Mouse (Mus musculus) cerebellum, adult 9-11 months (tissue): ENCODE results near the gene BC005537.
"Not testable (repeated sequence)": the region's sequence is repeated elsewhere in the genome, so short reads cannot be mapped to it uniquely, and the experiment has no call there.

ENCODE experiments used
- DNase-seq: peaks from one replicate; pipeline ENCODE4 v3.0.0; 2022

Gene BC005537

DNA sequence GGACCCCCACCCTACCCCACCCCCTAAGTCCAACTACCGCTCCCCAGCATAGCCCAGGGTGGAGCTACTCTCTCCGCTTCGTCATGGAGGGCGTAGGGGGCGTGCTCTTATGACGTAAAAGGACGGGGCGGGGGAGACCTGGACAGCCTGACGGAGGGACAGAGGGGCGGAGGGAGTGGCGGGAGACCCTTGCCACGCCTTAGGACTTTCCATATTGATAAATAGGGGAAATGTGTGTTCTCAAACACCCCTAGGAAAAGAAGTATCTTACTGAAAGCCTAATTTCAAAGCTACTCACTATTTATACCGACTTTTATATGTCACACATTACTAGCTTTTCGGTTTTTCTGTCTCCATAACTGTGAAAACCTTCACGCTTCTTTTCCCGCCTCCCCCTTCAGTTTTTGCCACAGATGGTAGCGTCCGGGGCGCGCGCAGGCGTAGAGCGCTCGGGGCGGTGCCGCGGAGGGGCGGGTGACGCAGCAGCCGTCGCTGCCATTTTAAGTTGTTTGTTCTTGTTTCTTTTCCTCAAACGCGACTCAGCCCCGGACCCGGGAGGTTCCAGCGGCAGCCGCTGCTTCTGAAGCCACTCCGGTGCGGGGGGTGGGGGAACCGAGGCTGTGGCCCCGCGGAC lies 666 bp upstream of the BC005537 start:
- DNase-seq = peak; percentile 98

DNA sequence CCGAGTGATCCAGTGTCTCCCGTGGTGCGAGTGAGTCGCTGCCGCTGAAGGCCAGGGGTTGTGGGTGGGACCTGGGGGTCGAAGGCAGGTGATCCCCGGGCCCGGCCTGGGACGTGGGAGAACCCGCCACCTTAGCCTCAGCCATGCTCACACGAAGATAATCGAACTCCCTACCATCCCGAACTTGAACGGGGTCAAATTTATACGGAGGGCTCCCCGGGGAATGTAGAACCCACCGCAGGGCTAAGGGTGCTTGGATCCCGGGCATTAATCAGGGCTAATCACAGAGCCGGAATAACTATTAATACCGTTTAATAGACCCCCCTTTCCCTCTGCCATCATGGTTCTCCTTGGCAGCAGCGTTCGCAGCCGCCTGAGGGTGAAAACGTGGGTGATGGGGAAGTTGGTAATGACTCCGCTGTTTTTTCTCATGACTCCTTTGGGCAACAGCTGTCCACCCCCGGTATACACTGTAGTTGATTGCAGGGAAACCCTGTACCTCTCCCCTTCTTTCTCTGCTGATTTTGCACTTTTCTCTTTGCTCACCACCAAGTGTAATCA lies 754 bp downstream of the BC005537 start:
- DNase-seq = peak; percentile 56

DNA sequence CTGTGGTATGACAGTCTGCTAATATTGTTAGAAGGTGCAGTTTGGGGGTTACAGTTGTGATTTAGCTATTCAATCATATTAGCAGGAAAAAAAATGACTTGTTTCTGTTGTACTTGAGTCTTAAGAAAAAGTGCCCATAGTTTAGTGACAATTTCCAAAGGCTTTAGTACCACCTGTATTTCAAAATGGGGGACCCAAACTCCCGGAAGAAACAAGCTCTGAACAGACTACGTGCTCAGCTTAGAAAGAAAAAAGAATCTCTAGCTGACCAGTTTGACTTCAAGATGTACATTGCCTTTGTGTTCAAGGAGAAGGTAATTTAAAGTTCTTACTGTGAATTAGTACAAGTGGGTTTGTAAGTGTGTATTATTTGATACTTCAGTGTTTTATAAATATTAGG lies 1.7 kb downstream of the BC005537 start:
- no peak for DNase-seq

DNA sequence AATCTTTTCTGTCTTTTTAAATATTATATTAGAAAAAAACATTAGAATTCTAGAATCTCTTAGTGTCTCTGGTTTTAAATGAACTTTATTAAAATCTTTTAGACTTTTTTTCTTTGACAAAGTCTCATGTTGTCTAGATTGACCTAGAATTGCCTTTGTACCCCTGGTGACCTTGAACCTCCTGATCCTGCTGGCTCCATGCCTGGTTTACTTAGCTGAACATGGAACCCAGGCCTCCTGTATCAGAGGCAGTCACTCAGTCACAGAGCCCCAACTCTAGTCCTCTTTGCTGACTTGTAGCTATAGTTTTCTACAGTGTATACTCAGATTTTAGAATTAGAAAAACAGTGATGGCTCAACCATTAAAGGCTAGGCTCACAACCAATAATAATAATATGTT lies 4.6 kb downstream of the BC005537 start:
- DNase-seq = no peak

DNA sequence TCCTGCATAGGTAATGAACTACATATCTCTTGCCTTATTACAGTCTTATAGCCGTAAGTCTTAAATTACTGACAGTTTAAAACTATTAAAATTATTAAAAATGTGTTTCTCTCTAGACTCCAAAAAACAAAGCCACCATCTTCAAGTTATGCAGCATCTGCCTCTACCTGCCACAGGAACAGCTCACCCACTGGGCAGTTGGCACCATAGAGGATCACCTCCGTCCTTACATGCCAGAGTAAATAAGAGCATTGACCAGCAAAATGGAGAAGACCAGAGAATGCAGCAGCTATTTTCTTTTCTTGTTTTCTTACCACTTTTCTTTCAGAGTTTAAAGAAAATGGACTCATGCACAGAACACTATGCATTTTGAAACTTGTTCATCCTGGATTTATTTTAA lies 11.1 kb downstream of the BC005537 start:
- peak; percentile 25 for DNase-seq

DNA sequence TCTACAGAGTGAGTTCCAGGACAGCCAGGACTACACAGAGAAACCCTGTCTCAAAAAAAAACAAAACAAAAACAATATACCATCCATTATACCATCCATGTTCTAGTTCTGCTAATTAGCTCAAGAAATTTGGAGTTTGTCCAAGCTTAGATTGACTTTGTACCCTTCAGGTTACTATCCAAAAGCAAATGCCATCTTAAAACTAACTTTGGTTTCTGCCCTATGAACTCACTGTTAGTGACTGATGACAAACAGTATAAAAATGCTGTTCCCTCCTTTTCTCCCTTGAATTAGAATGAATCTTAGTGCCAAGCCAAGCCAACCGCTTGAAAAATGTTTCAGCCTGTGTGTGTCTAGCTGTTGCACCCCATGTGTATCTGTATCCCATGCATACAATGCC lies 13.2 kb downstream of the BC005537 start:
- DNase-seq = no peak

DNA sequence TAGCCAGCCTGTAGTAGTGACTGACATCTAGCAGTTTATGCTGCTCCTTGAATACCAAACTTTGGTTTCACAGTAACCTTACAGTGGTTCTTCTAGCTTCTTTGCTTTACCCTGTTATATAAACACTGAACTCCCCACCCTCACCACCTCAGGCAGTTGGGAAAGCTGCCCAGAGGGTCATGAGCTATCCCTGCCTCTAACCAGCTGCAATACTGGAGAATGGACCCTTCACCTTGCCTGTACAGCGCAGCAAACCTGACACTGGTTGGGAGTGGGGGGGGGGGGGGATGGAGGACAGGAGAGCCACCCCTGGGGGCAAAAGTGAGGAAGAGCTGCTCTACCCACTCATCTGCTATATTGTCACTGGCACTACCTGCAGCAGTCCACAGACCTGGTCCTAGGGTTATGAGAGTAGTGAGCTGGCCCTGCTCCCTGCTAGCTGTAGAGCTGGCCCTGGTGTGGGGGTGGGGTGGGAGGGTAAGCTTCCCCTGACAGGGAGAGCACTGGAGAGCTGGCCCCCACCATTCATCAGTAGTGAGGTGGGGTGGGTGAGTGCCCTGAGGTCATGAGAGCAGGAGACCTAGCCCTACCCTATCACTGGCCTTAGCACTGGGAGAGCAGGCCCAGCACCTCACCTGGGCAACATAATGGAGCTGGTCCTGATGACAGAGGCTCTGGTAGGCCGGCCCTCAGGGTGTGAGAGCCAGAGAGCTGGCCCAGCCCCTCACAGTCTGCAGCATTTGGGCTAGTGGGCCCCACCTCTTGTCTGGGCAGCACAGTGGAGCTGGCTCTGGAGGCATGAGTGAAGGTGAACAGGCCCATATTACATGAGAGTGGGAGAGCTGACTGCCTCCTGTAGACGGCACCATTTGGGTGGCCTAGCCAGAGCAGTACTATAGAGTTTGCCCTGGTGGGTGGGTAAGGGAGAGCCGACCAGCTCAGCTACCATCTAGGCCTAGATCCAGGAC lies 15.0 kb downstream of the BC005537 start:
- DNase-seq = peak; percentile 23

DNA sequence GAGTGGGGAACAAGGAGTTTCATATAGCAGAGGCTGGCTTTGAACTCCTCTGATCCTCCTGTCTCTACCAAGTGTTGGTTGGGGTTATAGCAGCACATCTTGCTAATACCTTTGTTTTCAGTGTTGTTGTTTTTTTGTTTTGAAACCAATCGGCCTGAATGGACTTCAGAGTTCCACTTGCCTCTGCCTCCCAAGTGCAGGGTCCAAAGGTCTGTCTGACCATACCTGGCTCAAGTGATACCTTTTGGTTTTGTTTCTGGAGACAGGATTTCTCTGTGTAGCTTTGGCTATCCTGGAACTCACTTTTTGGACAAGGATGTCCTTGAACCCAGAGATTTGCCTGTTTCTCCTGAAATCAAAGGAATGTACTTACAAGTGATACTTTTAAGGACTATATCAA lies 18.5 kb downstream of the BC005537 start:
- DNase-seq = no peak

DNA sequence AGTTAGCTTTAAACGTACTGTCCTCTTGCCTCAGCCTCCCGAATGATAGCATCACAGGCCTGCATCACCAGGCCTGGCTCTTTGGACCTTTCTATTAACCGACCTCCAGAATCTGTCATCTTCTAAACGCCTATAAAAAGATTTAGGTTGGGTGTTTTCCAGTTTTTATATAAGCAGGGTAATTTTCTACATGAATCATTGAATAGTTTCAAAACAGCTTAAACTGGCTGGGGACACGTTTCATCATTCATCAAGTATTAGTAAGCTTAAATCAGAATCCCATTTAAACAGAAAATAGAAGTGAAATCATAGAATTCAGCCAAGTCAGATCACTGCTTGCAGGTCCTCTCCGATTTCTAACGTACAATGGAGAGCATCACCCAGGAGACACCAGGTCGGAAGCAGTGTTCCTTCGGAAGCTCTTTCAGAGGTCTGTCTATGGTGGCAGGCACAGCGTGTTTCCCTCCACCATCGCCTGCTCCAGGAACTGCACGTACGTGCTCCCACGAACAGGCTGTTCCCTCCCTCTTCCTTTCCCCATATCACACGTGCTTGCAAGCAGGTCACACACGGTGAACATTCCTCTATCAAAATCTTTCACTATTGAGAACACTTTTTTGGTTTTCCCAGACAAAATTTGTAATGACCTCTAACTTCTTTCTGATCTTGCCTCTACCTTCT lies 21.3 kb downstream of the BC005537 start:
- no peak for DNase-seq

DNA sequence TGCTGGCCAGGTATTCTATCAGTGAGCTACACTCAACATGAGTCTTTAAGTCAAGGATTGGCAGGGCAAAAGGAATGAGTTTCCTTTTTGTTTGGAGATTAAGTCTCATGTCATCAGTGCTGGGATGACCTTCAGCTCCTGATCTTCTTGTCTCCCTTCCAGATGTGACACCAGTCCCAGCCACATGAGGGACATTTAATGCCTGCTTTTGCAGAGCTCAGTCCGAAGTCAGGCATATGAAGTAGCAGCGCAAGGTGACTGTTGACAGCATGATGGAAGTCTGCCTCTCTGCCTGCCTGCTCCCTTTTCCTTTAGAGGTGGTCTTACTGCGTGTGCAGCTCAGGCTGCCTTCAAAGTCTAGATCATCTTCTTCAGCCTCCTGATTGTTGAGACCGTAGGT lies 23.2 kb downstream of the BC005537 start:
- no peak for DNase-seq

DNA sequence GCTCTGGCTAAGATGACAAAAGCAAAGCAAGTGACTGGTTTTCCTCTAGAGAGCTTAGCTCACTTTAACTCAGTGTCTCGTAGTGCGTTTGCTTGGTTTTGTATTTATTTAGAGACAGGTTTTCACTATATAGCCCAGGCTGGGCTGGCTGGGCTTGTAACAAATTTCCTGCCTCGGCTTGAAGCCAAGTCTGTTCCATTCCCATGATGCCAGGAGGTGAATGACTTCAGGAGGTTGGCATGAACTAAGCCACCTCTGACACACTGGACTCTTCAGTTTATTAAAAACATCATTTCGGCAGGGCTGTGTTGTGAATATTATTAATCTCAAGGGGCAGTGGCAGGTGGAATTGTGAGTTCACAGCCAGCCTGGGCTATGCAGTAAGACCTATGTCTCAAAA lies 24.1 kb downstream of the BC005537 start:
- peak; percentile 46 for DNase-seq

DNA sequence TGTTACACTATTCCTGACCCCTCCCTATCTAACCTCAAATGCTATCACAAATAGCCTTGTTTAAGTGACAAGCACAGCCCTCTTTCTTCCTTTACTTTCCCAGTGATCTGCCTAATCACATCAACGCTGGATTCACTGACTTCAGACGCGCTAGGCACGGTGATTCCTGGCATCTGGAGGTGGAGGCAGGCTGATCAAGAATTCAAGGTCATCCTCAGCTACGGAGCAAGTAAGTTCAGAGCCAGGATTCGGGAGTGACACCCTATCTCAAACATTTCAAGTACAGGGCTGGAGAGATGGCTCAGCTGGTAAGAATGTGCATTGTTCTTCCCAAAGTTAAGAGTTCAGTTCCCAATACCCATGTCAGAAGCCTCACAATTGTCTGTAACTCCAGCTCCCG lies 24.7 kb downstream of the BC005537 start:
- no peak for DNase-seq

DNA sequence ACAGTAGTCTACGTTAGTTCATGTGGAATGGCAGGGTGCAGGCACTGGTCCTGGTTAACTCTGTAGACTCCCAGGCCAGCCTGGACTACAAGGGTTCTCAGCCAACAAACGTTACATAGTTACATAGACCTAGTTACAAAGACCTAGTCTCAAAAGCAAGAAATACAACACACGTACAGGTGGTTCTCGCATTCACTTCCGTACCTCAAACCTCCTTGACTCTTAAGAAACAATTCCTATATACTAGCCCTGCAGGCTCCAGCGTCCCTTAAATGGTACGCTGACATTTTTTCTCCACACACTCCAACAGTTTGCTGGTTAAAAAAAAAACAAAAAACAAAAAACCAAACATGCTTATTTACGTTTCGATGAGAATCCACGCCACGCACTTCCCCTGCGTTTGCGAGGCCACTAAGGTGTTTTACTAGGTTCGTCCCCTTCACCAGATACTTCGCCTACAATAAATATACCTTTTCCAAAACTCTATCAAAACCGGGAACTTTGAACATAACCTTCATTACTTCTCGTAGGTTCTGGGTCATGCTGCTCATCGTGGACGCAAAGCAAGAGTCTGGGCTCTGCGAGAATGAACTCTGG lies 29.4 kb downstream of the BC005537 start:
- peak; percentile 24 for DNase-seq

DNA sequence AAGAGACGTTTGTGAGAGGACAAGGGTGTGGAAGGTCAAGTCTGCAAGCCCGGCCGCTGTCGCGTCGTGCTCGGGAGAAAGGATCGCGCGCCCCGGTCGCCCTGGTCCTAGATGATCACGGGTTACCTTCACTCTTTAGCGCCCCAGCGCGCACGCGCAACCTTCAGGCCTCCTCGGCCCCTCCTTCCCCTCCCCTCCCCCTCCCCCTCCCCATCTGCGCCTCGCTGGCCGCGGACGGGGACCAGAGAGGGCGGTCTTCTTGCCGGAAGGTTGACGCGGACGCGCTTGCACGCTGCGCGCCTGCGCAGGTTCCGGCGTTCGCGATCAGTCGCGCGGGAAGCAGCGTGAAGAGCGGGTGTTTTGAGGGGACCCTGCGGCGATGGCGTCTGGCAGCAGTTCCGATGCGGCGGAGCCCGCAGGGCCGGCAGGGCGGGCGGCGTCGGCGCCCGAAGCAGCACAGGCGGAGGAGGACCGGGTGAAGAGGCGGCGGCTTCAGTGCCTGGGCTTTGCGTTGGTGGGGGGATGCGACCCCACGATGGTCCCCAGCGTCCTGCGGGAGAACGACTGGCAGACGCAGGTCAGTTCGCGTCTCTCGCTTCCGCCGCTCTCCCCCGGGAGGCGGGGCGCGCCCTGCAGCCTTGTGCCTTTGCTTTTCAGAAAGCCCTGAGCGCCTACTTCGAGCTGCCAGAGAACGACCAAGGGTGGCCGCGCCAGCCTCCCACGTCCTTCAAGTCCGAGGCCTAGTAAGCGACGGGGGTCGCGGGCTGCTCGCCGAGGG lies 30.1 kb downstream of the BC005537 start, which contains the start of the genes Acot13 and Tdp2:
Gene Acot13 (minus strand): TSS at position 188 of the 778 bp plus-strand sequence.
Gene Tdp2 (plus strand): TSS at position 327 of the 778 bp plus-strand sequence.
- DNase-seq = peak; percentile 97

DNA sequence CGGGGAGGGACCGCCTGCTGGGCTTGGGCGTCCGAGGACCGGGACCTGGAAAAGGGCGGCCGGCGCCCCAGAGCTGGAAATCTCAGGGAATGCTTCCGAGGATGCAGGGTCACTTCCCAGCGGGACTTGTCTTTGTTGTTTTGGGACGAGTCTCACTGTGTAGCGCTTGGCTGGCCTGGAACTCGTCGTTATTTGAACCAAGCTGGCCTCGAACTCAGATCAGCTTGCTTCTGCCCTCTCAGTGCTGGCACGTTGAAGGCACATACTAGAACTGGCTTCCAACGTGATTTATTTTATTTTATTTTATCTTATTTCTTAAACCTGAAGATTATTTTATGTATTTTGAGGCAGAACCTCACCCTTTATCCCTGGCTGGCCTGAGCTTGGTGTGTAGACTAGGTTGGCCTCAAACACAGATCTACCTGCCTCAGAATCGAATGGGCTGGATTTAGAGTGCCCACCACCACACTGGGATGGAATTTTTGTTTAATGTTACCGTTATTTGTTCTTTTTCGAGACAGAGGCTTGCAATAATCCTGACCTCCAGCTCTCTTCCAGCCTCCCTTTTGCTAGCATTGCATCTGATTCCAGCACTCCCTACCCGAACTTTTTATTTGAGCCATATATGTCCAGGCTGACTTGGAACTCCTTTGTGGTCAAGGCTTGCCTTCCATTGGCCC lies 30.8 kb downstream of the BC005537 start:
- no peak for DNase-seq

DNA sequence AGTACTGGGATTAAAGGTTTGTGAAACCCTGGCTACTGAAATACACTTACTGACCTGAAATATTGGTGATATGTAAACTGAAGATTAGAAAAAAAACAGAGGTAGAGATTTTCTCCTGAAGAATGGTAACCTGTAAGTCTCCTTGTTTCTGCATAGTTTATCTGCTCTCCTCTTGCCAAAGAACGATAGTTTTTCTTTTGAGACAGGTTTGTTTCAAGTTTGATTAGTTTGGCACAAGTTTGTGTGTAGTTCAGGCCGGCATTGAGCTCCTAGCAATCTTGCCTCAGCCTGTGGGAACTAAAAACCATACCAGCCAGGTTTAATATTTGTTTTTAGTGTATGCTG lies 31.3 kb downstream of the BC005537 start:
- DNase-seq = no peak

DNA sequence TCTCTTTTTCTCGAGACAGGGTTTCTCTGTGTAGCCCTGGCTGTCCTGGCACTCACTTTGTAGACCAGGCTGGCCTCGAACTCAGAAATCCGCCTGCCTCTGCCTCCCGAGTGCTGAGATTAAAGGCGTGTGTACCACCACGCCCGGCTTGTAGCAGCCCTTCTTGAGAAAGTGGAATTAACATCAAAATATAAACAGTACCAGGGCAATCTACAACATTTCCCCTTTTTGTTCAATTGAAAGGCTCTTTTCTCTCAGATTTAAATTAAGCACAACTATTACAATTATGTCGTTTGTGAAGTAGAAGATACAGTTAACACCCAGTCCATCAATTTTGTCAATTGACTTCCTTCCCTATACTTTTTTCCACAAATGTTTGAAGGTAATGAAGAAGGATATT lies 36.3 kb downstream of the BC005537 start:
- DNase-seq = not testable (repeated sequence)

DNA sequence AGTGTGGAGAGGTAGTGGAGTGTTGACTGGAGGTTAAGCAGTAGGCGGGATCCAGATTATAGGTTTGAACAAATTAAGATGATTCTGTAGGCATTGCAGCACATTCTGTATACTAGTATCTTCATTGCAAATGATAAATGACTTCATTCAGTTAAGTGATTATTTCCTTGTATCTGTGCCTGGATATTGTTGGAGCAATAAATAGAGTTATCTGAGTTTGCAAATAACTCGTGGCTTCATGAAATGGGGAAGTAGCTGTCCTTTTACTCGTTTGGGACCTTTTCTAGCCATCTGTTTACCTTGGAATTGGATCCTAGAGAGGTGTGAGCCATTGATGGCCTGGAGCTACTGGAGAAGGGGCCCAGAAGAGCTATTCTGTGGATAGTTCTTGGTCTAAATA lies 38.4 kb downstream of the BC005537 start:
- no peak for DNase-seq

DNA sequence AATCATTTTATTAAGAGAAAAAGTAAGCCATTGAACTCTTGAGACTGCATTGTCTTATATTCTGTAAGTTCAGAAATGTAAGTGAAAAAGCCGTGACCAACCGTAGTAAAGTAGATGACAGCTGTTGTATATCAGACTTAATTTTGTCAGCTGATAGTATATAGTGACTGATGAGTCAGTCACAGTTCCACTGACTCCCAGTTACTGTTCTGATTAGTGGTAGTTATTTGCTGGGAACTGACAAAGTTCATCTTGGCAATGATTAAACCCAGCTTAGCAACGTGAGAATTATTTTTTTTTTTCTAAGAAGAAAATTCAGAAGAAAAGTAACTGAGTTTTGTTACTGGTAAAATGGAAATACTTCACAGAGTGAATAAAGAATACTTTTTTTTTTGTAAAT lies 40.2 kb downstream of the BC005537 start:
- DNase-seq = no peak

DNA sequence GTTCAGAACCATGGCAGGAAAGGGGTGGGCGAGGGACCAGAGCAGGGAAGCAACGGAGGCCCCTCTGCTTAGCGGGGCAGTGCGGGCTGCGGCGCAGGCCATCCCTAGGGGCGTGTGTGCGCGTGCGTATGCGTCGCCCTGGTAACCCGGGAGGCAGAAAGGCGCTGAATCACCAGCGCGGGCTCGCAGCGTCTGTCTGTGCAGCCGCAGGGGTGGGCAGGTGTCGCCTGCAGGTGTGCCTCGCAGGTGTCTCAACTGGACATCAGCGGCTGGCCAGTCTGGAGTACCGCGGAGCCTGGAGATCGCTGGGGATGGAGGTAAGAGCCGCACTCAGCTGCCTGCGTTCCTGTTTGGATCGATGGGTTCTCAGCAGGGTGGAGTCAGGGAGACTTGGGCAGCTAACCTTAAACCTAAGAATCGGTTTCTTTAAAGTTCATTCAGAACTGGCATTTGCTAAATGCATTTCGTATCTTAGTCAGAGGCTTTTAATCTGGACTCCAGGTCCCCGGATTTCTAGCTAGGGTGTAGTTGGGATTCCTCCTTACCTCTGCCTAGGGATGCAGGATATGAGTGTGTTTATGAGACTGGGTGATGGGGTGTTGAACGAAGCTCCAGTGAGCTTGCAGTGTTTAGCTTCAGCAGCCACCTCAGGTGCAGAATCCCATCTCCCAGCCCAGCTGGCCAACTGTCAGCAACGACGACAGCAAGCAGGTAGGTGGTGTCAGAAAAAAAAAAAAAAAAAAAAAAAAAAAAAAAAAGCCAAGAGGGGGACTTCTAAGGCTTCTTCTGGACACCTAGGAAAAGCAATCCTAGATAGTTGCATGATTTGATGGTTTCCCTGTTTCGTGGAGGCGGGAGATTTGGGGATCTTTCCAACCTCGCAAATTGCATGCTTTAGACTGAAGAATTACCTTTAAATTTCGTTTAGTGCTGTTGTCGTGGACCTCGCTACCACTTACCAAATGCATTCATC lies 43.8 kb downstream of the BC005537 start, which contains the start of gene D130043K22Rik:
Gene D130043K22Rik (plus strand): TSS at position 153 of the 973 bp plus-strand sequence.
- peak; percentile 70 for DNase-seq
